Mouse (Mus musculus) testis, adult 2 months (tissue): ENCODE results near the gene Rasl11a. TPM values are rescaled to one million over a fixed set of nuclear protein-coding genes. Genes with fewer than 3 reads are reported as not detected.

ENCODE experiments used
- H3K27ac ChIP-seq: fragments of 200-500 bp; 2 replicates; pipeline ENCODE4 v1.5.1; 2012; ENCODE audit warnings: low read depth, low read length; ENCODE audit not compliant: control insufficient read depth, insufficient read depth
- H3K27me3 ChIP-seq: fragments of 200-500 bp; 2 replicates; pipeline ENCODE4 v1.6.1; 2012; ENCODE audit warnings: mild to moderate bottlenecking, low read length, moderate library complexity; ENCODE audit not compliant: control insufficient read depth, insufficient read depth
- H3K36me3 ChIP-seq: fragments of 200-500 bp; 2 replicates; pipeline ENCODE4 v1.6.1; 2012; ENCODE audit warnings: mild to moderate bottlenecking, low read length; ENCODE audit not compliant: control insufficient read depth, insufficient read depth
- H3K4me1 ChIP-seq: fragments of 200-500 bp; 2 replicates; pipeline ENCODE4 v1.6.1; 2012; ENCODE audit warnings: low read length; ENCODE audit not compliant: control insufficient read depth, insufficient read depth
- H3K4me3 ChIP-seq: fragments of 200-500 bp; 2 replicates; pipeline ENCODE4 v1.5.1; 2012; ENCODE audit warnings: low read depth, mild to moderate bottlenecking, low read length, moderate library complexity, mixed read lengths; ENCODE audit not compliant: control insufficient read depth
- CTCF ChIP-seq: fragments of 200-500 bp; IDR thresholded peaks from 2 replicates; pipeline ENCODE4 v1.5.1; 2012; ENCODE audit warnings: low read depth, mild to moderate bottlenecking, inconsistent platforms, low read length, moderate library complexity; ENCODE audit not compliant: control insufficient read depth, insufficient read depth, insufficient replicate concordance
- POLR2A ChIP-seq: fragments of 200-500 bp; IDR thresholded peaks from 2 replicates; pipeline ENCODE4 v1.6.1; 2012; ENCODE audit warnings: low read depth, mild to moderate bottlenecking, inconsistent platforms, low read length, moderate library complexity; ENCODE audit not compliant: control insufficient read depth
- polyA plus RNA-seq: library from polyadenylated mRNA; depleted of rRNA; stranded (reverse); fragments of >200 nt; gene quantifications from 2 replicates; pipeline ENCODE4 v1.2.3, GENCODE M21; 2012

The Rasl11a gene
- polyA plus RNA-seq, 1 experiment, result 0.84 TPM

GRCm38 (mm10) chr5:146834959-146835358, 9.9 kb upstream of the Rasl11a start:
- no peak overlapping the region for H3K27ac ChIP-seq
- no peak for TF ChIP-seq POLR2A
- no peak for TF ChIP-seq CTCF
- no peaks in the 10 kb centered on the region for H3K27me3 ChIP-seq
- H3K4me3 ChIP-seq, result no peak overlapping the region
- peaks cover 2% of the 10 kb centered on the region for H3K4me1 ChIP-seq
- H3K36me3 ChIP-seq, result peaks cover 2% of the 10 kb centered on the region

- no peak overlapping the region for H3K27ac ChIP-seq
- H3K4me1 ChIP-seq, result no peaks in the 10 kb centered on the region; the same call in 1 of the 2 replicates
- H3K36me3 ChIP-seq, result peaks cover 2% of the 10 kb centered on the region
- TF ChIP-seq POLR2A (no peak), CTCF (no peak)
- H3K4me3 ChIP-seq, result no peak overlapping the region
- no peaks in the 10 kb centered on the region for H3K27me3 ChIP-seq
Observed at GRCm38 (mm10) chr5:146837967-146838720, 6.7 kb upstream of the Rasl11a start.

GRCm38 (mm10) chr5:146838836-146839648, 5.8 kb upstream of the Rasl11a start:
- Histone ChIP-seq H3K4me3 (no peak overlapping the region), H3K27me3 (no peaks in the 10 kb centered on the region), H3K4me1 (no peaks in the 10 kb centered on the region), H3K27ac (no peak overlapping the region), H3K36me3 (peaks cover 2% of the 10 kb centered on the region)
- TF ChIP-seq POLR2A, result no peak
- no peak for TF ChIP-seq CTCF

- Histone ChIP-seq H3K36me3 (peaks cover 2% of the 10 kb centered on the region), H3K4me1 (peaks cover 1% of the 10 kb centered on the region; the same call in 1 of the 2 replicates)
- TF ChIP-seq POLR2A, result no peak
- TF ChIP-seq CTCF, result no peak
Observed at GRCm38 (mm10) chr5:146839760-146840159, 5.1 kb upstream of the Rasl11a start.

GRCm38 (mm10) chr5:146840422-146840821, 4.4 kb upstream of the Rasl11a start:
- Histone ChIP-seq H3K36me3 (peaks cover 2% of the 10 kb centered on the region), H3K27me3 (no peaks in the 10 kb centered on the region), H3K4me3 (no peak overlapping the region), H3K4me1 (peaks cover 4% of the 10 kb centered on the region; the same call in 1 of the 2 replicates), H3K27ac (no peak overlapping the region)
- no peak for TF ChIP-seq POLR2A
- no peak for TF ChIP-seq CTCF

More at GRCm38 (mm10) chr5:146839760-146840159, 5.1 kb upstream of the Rasl11a start:
- H3K27me3 ChIP-seq, result no peaks in the 10 kb centered on the region
- H3K27ac ChIP-seq, result no peak overlapping the region
- no peak overlapping the region for H3K4me3 ChIP-seq

- H3K36me3 ChIP-seq, result peaks cover 1% of the 10 kb centered on the region
- no peaks in the 10 kb centered on the region for H3K27me3 ChIP-seq
- H3K27ac ChIP-seq, result no peak overlapping the region
- TF ChIP-seq POLR2A, result no peak
- no peak for TF ChIP-seq CTCF
- peaks cover 4% of the 10 kb centered on the region; the same call in 1 of the 2 replicates for H3K4me1 ChIP-seq
- H3K4me3 ChIP-seq, result no peak overlapping the region
Observed at GRCm38 (mm10) chr5:146841301-146841700, 3.6 kb upstream of the Rasl11a start.

- Histone ChIP-seq H3K4me3 (no peak overlapping the region), H3K4me1 (peaks cover 4% of the 10 kb centered on the region; the same call in 1 of the 2 replicates), H3K27me3 (no peaks in the 10 kb centered on the region), H3K27ac (no peak overlapping the region), H3K36me3 (no peaks in the 10 kb centered on the region)
- TF ChIP-seq POLR2A (no peak), CTCF (no peak)
Observed at GRCm38 (mm10) chr5:146841996-146842395, 2.9 kb upstream of the Rasl11a start.
